Mouse (Mus musculus): ENCODE data around the gene Igsf8. TPM values are rescaled to one million over a fixed set of nuclear protein-coding genes. Genes with fewer than 3 reads are reported as not detected.
"Not testable (repeated sequence)": the region's sequence is repeated elsewhere in the genome, so short reads cannot be mapped to it uniquely, and the experiment has no call there.

The Igsf8 gene
- total and polyA plus RNA-seq, 3 experiments = 13.1 to 71.4 (median 33.3) TPM

DNA sequence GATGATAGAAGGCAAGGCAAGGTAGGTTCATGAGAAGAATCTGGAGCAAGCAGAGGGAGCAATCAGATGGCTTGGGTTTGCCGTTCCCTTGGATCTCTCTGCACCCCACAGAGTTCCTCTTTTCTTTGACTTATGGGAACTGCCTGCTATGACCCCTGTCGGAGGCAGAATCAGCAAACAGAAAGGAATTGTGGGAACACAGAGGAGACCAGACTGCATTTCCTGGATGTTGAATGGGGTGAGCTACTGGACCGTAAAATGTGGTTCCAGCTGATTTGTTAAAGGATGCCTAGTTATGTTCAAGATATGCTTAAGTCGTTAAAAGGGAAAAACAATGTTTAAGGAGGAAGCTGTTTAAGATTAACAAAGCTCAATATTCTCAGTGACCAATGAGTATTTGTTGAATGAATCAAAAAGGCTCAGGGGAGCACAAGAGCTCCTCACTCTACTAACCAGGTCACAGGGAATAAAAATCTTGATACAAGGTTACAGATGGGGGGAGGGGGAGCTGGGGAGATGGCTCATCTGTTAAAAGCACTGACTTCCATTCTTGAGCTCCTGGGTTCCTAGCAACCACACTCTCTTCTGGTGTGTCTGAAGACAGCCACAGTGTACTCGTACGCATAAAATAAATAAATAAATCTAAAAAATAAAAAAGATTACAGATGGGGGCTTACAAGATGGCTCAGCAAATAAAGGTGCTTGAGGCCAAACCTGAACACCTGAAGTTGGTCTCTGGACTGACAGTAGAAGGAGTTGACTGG lies 20.3 kb upstream of the Igsf8 start:
- H3K4me1 ChIP-seq (ENCODE audit: insufficient read depth, low read depth, low read length) = 0 out of 2 replicates have a peak, but pooled peaks cover 4% of the 10 kb centered on the region
- H3K9me3 ChIP-seq (replicated peaks) = no peaks in the 10 kb centered on the region
- H3K4me3 ChIP-seq (ENCODE audit: low read depth, low read length) = no peak overlapping the region
- no peak for DNase-seq (ENCODE audit: low spot score)
- peaks cover 8% of the 10 kb centered on the region; the same call in 1 of the 2 replicates for H3K27me3 ChIP-seq (ENCODE audit: insufficient read depth, low read length)
- TF ChIP-seq GATA1 (IDR thresholded peaks at IDR 0.05; ENCODE audit: borderline replicate concordance, low read length) (no peak), TAL1 (conservative IDR thresholded peaks at IDR 0.05; ENCODE audit: low read depth, low read length) (no peak), GATA2 (IDR thresholded peaks at IDR 0.05; ENCODE audit: borderline replicate concordance, low read depth, low read length) (no peak), POLR2AphosphoS5 (IDR thresholded peaks at IDR 0.05; ENCODE audit: insufficient replicate concordance, low read depth, low read length) (no peak), CTCF (IDR thresholded peaks at IDR 0.05; ENCODE audit: low read depth, low read length) (no peak)
- H3K36me3 ChIP-seq (replicated peaks) = no peaks in the 10 kb centered on the region
- peak; percentile 45 for ATAC-seq (ENCODE audit: extremely low read depth, insufficient number of reproducible peaks, low FRiP score, poor library complexity, severe bottlenecking)

DNA sequence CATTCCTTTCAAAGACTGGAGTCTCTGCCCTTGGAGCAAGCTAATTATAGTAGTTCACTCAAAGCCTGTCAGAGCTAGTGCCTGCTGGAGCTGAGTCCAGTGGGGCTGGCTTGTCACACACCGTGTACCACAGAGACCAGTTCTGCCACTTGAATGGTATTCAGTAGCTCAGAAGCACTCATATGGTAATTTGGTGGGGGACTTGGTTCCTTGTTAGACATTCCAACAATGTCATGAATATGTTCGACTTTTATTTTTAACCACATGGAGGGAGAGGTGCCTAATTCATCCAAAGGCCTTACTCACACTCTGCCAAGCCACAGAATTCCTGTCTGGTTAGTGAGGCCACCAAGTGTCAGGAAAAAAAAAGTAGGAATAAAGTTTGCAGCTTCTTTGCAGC lies 19.0 kb upstream of the Igsf8 start:
- H3K27me3 ChIP-seq (ENCODE audit: insufficient read depth, low read length) = peaks cover 8% of the 10 kb centered on the region; the same call in 1 of the 2 replicates
- 0 out of 2 replicates have a peak, but pooled peaks cover 4% of the 10 kb centered on the region for H3K4me1 ChIP-seq (ENCODE audit: insufficient read depth, low read depth, low read length)
- H3K9me3 ChIP-seq (replicated peaks) = no peaks in the 10 kb centered on the region
- ATAC-seq (ENCODE audit: extremely low read depth, insufficient number of reproducible peaks, low FRiP score, poor library complexity, severe bottlenecking) (no peak), DNase-seq (ENCODE audit: low spot score) (no peak)
- no peaks in the 10 kb centered on the region for H3K36me3 ChIP-seq (replicated peaks)
- no peak overlapping the region for H3K4me3 ChIP-seq (ENCODE audit: low read depth, low read length)
- TF ChIP-seq GATA1 (IDR thresholded peaks at IDR 0.05; ENCODE audit: borderline replicate concordance, low read length) (no peak), CTCF (IDR thresholded peaks at IDR 0.05; ENCODE audit: low read depth, low read length) (no peak), POLR2AphosphoS5 (IDR thresholded peaks at IDR 0.05; ENCODE audit: insufficient replicate concordance, low read depth, low read length) (no peak), TAL1 (conservative IDR thresholded peaks at IDR 0.05; ENCODE audit: low read depth, low read length) (no peak), GATA2 (IDR thresholded peaks at IDR 0.05; ENCODE audit: borderline replicate concordance, low read depth, low read length) (no peak)

DNA sequence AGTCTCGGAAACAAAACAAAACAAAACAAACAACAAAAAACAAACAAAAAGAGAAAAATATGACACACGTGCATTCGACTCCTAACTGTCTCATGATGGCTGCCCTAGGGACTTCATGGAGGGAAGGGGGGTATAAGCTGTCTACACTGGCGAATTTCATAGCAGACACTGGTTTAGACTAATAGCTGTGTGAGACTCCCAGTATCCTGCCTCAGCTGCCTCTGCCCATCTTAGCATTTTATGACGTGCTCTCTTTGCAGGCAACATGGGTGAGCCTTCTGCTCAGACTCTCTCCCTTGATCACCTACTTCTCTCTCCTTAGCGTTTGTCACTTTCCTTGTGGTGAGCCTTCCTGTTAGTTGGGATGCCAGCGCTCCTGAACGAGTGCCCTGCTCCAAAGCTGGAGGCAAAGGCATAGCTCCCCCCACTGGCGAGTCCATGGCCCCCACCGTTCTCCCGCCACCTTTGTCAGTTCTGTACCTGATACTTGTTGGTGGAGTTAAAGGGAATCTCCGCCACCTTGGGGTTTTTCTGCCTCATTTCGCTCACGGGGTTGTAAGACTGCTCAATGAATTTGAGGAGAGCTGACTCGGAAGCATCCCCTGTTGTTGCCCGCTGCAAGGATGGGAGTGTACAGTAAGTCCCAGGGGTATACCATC lies 17.8 kb upstream of the Igsf8 start:
- no peak for DNase-seq (ENCODE audit: low spot score)
- TF ChIP-seq CTCF (IDR thresholded peaks at IDR 0.05; ENCODE audit: low read depth, low read length) (no peak), POLR2AphosphoS5 (IDR thresholded peaks at IDR 0.05; ENCODE audit: insufficient replicate concordance, low read depth, low read length) (no peak), GATA2 (IDR thresholded peaks at IDR 0.05; ENCODE audit: borderline replicate concordance, low read depth, low read length) (no peak), GATA1 (IDR thresholded peaks at IDR 0.05; ENCODE audit: borderline replicate concordance, low read length) (no peak), TAL1 (conservative IDR thresholded peaks at IDR 0.05; ENCODE audit: low read depth, low read length) (no peak)
- no peak overlapping the region for H3K4me3 ChIP-seq (ENCODE audit: low read depth, low read length)

DNA sequence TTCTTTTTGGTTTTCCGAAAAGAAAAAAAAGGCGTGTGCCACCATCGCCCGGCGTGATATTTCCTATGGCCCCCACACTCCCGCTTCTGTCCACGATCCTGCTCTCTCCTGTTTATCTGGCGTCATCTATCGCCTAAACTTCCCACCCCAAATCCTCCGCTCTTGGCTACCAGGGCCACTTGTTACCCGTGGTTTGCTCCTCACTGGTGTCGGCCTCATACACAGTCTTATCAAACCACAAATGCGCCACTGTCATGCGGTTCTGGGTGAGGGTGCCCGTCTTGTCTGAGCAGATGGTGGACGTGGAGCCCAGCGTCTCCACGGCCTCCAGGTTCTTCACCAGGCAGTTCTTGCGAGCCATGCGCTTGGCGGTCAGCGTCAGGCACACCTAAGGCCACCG lies 16.8 kb upstream of the Igsf8 start:
- H3K27me3 ChIP-seq (ENCODE audit: insufficient read depth, low read length) = peaks cover 10% of the 10 kb centered on the region; the same call in 1 of the 2 replicates
- not testable (repeated sequence) for H3K4me1 ChIP-seq (ENCODE audit: insufficient read depth, low read depth, low read length); H3K36me3 ChIP-seq (replicated peaks); H3K4me3 ChIP-seq (ENCODE audit: low read depth, low read length); H3K9me3 ChIP-seq (replicated peaks); ATAC-seq (ENCODE audit: extremely low read depth, insufficient number of reproducible peaks, low FRiP score, poor library complexity, severe bottlenecking); DNase-seq (ENCODE audit: low spot score)

More for the DNA sequence above, 17.8 kb upstream of the Igsf8 start:
- no peak for ATAC-seq (ENCODE audit: extremely low read depth, insufficient number of reproducible peaks, low FRiP score, poor library complexity, severe bottlenecking)
- Histone ChIP-seq H3K27me3 (ENCODE audit: insufficient read depth, low read length) (peaks cover 10% of the 10 kb centered on the region; the same call in 1 of the 2 replicates), H3K4me1 (ENCODE audit: insufficient read depth, low read depth, low read length) (0 out of 2 replicates have a peak, but pooled peaks cover 4% of the 10 kb centered on the region), H3K9me3 (replicated peaks) (no peaks in the 10 kb centered on the region), H3K36me3 (replicated peaks) (no peaks in the 10 kb centered on the region)

DNA sequence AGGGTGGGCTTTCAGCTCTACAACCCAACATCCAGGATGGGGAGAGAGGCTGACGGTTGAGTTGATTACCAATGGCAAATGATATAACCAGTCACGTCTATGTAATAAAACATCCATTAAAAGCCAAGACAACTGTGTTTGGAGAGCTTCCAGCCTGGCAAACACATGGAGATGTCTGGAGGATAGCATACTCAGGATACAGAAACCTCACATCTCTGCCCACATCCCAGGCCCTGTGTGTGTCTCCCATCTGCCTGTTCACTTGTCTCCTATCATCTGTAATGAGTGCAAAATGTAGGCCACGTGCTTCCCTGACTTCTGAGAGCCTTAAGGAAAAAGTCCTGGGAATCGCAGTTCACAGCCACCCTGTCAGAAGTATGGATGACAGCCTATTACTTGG lies 14.2 kb upstream of the Igsf8 start:
- no peaks in the 10 kb centered on the region for H3K36me3 ChIP-seq (replicated peaks)
- DNase-seq (ENCODE audit: low spot score) (no peak), ATAC-seq (ENCODE audit: extremely low read depth, insufficient number of reproducible peaks, low FRiP score, poor library complexity, severe bottlenecking) (no peak)
- TF ChIP-seq POLR2AphosphoS5 (IDR thresholded peaks at IDR 0.05; ENCODE audit: insufficient replicate concordance, low read depth, low read length) (no peak), GATA1 (IDR thresholded peaks at IDR 0.05; ENCODE audit: borderline replicate concordance, low read length) (no peak), GATA2 (IDR thresholded peaks at IDR 0.05; ENCODE audit: borderline replicate concordance, low read depth, low read length) (no peak), CTCF (IDR thresholded peaks at IDR 0.05; ENCODE audit: low read depth, low read length) (no peak), TAL1 (conservative IDR thresholded peaks at IDR 0.05; ENCODE audit: low read depth, low read length) (no peak)
- H3K4me3 ChIP-seq (ENCODE audit: low read depth, low read length) = no peak overlapping the region
- H3K4me1 ChIP-seq (ENCODE audit: insufficient read depth, low read depth, low read length) = no peaks in the 10 kb centered on the region
- peaks cover 10% of the 10 kb centered on the region for H3K27me3 ChIP-seq (ENCODE audit: insufficient read depth, low read length)
- H3K9me3 ChIP-seq (replicated peaks) = no peaks in the 10 kb centered on the region

DNA sequence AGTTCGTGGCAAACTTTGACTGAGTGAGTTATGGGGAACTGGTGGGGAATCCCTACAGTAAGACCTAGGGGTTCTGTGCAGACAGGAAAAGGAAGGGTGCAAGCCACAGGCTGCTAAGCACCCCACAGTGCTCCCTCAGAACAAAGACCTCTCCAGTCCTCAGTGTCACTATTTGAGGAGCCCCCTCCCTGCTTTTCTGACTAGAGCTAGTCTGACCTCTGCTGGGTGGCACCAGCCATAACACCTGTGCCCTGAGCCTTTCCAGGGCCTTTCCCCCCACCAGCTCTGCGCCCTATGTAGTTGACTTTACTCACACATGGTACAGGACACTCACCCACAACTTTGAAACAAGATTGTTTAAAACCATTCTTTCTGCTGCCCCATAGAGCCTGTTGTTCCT lies 13.8 kb upstream of the Igsf8 start:
- Histone ChIP-seq H3K27me3 (ENCODE audit: insufficient read depth, low read length) (peaks cover 10% of the 10 kb centered on the region), H3K36me3 (replicated peaks) (no peaks in the 10 kb centered on the region), H3K4me1 (ENCODE audit: insufficient read depth, low read depth, low read length) (no peaks in the 10 kb centered on the region), H3K9me3 (replicated peaks) (no peaks in the 10 kb centered on the region), H3K4me3 (ENCODE audit: low read depth, low read length) (no peak overlapping the region)
- TF ChIP-seq TAL1 (conservative IDR thresholded peaks at IDR 0.05; ENCODE audit: low read depth, low read length) (no peak), GATA2 (IDR thresholded peaks at IDR 0.05; ENCODE audit: borderline replicate concordance, low read depth, low read length) (no peak)
- ATAC-seq (ENCODE audit: extremely low read depth, insufficient number of reproducible peaks, low FRiP score, poor library complexity, severe bottlenecking) (0 out of 2 replicates have a peak, but pooled peaks have one; percentile 34), DNase-seq (ENCODE audit: low spot score) (no peak)

All from G1E (cell line).